Mouse (Mus musculus) heart, postnatal 14 days (tissue): ENCODE measurements at regions not wholly inside any gene's neighbourhood (a gene's known extent, or its start where the extent isn't known, plus 50 kb on each side); places are given as distances from the start of the nearest gene placed in this dataset.

Experiments
- DNase-seq, 2 experiments: peaks; one replicate each; pipeline ENCODE4 v3.0.0; 2021 to 2022
- intact Hi-C: fragments of 180-260 bp; cut with DNase I; formaldehyde crosslinking; loops from one replicate; pipeline ENCODE4 v1.15.1; 2025

DNA sequence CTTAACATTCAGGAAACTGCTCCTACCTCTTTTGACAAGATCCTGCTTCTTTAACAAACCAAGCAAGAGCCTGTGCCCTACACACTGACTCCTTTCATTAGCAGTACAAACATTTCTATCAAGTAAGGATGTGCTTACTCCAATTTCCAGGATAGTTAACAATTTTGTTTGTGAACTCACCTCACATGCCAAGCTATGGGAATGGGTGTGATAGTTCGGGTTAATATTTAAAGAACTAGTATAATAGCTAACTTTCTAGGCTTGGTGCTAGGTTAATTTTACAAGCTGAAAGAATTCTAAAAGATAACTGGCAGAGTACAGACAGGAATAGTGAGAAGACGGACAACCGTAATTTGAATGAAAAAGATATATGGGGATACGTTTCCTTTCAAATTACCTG, 437.2 kb upstream of the Klhl1 start:
- no peak for DNase-seq
- intact Hi-C loops, result no loop called here

DNA sequence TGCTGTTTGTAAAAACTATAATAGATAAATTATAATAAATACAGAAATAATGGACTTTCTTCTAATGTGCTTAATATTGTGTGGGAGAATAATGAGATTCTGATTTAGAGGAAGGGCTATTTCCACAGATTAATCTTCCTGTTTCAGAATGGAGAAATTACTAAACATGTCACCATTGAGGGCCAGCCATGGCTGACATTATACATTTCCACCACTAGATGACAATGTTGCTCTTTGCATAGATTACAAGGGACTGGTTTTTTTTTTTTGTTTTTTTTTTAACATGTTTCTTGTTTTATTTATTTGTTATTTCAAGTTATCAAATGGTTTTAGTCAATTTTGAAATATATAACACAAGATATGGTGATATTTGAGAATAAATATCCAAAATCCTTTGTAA, 435.6 kb upstream of the Klhl1 start:
- peak in 1 of 2 experiments; percentile 10 for DNase-seq
- intact Hi-C loops, result no loop called here

DNA sequence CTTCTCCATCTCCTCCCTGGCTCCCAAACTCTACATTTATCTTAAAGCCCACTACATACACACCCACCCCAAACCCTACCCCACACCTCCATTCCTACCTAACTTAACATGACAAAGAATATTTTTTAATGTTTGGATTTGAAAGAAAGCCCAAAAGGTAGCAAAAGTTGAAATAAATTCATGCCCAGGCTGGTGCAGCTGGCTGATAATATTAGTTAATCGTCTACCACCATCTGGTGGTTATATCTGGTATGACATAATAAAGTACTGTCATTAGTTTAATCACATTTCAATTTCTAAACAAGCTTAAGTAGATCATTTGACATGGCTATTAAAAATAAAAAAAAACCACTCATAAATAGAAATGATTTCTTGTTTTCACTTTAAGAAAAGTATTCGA, 389.8 kb upstream of the Klhl1 start:
- no peak for DNase-seq
- intact Hi-C loops, result loop anchor here (2.0 kb wide), 1 partner anchor 960 kb away; no protein-coding TSS in a partner anchor

DNA sequence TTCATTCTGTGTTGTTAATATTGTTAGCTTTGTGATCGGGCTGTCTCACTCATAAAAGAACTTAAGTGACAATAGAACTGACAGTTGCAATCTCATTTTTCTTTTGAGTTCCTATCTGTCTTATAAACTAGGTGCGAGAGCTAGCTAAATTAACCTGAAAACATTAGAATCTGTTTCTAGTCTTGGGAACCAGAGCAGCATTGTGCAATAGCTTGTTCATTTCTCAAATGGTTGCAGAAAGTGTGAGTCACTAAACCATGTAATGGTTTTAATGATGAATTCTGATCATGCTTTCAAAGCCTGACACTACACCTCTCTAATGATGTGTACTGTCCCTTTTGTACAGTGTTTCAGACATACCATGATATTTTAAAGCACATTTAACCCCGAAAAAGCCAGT, 360.8 kb upstream of the Klhl1 start:
- DNase-seq, result no peak
- intact Hi-C loops, result no loop called here

DNA sequence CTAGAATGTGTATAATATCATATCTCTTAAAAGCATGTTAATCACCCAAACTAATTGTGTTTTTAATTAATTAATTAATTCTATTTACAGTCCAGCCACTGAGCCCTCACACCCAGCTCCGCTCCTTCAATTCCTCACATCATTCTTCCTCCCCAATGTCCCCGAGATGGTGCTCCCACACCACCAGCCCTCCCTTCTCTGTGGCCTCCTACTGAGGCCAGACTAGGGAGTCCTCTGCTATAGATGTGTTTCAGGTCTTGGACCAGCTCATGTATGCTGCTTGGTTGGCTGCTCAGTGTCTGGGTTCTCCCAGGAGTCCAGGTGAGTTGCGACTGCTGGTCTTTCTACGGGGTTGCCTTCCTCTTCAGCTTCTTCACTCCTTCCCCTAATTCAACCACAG, 353.1 kb upstream of the Klhl1 start:
- intact Hi-C loops, result no loop called here
- DNase-seq, result no peak

DNA sequence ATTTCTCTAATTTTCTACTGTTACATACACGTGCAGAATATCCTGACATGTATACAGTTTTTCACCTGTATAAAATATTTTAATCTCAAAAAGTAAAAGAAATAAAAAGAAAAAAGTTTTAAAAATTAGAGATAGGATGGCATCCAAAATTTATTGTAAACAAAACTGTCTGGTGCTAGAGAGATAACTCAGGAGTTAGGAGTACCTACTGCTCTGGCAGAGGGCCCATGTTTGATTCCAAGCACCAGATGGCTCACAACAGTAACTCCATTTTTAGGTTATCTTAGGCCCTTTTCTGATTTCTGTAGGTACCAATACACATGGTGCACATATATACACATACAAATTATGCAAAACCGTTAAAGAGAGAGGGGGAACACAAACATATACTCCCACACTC, 320.0 kb upstream of the Klhl1 start:
- intact Hi-C loops, result no loop called here

DNA sequence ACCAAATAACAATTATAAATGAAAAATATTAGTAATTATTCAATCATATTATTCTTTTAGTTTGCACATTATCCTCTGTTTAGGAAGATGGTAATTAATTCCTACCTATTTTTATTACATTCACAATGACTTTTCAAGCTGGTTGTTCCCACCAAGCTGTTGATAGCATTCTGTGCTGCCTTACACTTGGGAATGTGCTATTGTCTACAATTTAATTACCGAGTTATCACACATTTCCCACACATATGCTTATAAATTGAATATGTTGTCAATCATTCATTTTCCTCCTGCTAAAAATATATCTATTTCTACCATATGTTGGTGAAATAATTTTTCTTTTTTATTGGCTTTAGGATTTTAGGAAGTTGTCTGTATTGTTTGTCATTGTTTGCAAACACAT, 306.2 kb upstream of the Klhl1 start:
- intact Hi-C loops, result no loop called here
- no peak for DNase-seq

More for the DNA sequence above, 320.0 kb upstream of the Klhl1 start:
- DNase-seq, result no peak

DNA sequence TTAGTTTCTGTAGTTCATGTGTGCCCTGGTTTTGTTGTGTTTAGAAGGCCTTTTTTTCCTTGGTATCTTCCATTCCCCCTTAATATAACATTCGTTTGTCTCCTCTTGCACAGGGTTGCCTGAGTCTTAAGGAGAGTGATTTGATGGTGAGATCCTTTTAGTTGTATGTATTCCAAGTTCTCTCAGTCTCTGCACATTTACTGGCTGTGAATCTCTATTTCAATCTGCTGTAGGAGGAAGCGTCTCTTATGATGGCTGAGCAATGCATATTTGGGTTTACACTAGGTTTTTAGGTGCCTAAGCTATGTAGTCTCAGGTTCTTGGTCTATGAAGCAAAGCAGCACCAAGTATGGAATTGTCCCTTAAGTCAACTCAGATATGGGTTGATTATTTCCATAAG, 296.8 kb upstream of the Klhl1 start:
- intact Hi-C loops, result no loop called here

DNA sequence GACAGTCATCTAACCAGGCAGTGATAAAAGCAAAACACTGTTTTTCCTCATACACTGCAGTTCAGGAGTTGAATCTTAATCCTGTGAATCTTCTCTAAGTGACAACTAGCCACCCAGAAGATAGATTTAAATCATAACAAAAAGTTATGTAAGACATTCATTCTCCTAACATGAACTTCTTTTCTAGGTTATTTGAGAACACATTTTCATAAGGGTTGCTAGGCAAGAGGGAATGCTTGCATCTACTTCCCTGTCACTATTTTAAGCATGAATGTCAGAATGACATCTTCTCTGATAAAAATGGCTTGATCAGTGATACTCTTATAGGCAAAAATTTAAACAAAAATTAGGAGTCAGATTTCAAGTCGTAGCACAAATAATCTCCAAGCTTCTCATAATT, 286.4 kb upstream of the Klhl1 start:
- intact Hi-C loops, result no loop called here
- no peak for DNase-seq

More for the DNA sequence above, 296.8 kb upstream of the Klhl1 start:
- DNase-seq, result no peak

DNA sequence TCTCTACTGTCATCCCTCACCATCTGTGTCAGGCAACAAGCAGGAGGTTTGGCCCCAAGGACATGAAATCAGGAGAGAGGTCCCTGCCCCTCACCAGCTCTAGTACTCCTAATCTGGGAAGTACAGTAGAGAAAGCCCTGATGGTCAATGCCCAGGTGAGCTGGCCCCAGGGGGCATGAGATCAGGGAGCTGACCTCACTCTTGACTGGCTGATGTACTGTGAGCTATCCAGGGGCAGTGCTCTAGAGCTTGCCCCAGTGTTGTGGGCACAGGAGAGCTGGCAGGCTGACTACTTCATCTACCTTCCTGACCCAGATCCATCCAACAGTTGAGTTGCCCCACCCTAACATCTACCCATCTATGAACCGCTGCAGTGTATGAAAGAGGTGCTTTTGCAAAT, 275.9 kb upstream of the Klhl1 start:
- intact Hi-C loops, result no loop called here

DNA sequence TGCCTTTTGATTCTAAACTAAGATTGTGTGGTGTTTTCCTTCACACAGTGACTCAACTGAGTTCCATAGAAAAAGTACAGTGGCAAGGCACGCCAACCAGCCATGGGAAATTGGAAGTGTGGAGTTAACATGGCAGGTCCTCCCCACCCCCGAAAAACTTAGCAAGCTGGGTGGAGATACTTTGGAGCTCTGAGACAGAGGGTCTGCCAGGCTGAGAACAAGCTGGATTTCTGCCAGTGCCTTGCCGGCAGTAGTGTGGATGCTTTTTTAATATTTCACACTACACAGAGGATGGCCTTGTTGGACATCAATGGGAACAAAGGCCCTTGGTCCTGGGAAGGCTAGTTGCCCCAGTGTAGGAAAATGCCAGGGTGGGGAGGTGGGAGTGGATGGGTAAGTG, 269.0 kb upstream of the Klhl1 start:
- intact Hi-C loops, result no loop called here
- no peak for DNase-seq

More for the DNA sequence above, 275.9 kb upstream of the Klhl1 start:
- no peak for DNase-seq

DNA sequence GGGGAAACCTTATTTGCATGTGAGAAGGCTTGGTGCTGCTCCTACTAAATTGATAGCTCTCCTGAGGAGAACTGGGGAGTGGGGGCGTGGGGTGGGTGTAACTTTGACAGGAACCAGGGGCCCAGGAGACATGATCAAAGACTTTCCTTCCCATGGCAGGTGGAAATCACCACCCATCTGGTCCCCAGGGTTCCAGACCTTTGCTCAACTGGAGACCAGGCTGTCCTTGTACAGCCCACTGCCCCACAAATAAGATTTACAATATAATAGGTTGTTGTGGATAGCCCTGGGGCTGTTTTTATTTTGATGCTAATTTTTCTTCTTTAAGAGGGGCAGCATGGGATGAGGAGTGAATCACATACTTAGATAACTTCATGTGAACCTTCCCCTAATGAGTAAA, 268.4 kb upstream of the Klhl1 start:
- intact Hi-C loops, result no loop called here
- DNase-seq, result no peak

DNA sequence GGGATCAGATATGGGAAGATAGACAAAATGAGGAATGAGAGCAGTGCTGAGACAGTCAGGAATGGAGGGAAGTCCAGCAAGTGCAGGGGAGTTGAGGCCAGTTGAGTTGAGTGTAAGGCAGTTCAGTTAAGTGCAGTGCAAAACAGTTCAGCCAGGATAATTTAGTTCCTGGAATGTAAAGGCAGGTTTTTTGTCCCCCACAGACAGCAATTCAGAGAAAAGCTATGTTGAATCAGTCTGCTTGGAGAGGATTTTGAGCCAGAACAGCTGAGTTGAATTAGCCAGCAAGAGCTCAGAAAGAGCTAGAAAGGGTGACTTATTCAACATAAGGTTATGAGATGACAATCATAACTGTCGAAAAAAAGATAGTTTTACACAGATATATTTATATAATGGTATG, 256.9 kb upstream of the Klhl1 start:
- DNase-seq, result no peak
- intact Hi-C loops, result no loop called here

DNA sequence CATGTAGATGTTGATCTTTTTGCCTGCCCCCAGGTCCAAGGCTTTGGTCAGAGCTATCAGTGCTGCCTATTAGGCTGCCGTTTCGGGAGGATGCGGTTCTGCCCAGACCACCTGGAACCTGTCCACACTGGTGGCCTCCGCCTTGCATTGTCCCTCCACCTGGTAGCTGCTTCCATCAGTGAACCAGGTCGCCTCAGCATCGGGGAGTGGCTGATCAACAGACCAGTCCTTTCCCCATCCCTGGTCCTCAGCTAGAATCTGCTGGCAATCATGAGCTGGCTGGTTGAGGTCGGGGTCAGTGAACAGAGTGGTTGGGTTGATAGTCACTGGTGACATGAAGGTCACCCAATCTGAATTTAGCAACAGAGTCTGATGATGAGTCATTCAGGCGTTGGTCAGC, 241.7 kb upstream of the Klhl1 start:
- intact Hi-C loops, result no loop called here
- DNase-seq, result no peak

DNA sequence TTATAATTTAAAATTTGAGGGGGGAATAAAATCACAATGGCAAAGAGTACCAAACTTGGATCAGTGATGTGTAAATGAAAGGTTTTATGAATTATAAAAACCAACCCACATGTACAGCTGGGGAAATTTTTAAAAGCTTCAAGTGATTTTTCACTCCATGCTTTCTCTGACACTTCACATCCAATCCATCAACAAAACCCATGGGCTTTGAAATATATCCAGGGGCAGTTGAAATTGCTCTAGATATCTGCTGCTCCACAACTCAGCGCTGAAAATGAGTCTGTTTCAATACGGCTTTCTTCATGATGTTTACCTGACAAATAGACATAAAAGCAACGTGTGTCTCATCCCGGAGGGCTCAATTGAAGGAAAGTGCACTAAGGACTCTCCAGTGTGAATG, 214.3 kb upstream of the Klhl1 start:
- intact Hi-C loops, result no loop called here
- no peak for DNase-seq

DNA sequence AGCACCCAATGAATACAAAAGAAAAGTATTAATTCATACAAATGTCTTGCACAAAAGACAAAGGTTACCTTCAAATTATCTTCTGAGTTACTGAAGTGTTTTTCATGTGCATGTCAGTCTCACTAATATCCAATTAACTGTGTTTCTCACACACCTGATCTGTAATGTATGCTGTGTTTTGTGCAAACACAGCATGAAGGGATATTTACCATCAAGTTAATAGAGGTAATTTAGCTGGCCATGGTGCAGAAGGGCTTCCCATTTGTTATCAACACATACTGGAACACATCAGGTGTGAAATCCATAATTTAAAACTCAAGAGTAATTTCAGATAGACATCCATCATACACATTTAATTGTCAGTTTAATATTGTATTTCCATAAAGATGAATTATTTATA, 178.2 kb upstream of the Klhl1 start:
- DNase-seq, result no peak
- intact Hi-C loops, result no loop called here

DNA sequence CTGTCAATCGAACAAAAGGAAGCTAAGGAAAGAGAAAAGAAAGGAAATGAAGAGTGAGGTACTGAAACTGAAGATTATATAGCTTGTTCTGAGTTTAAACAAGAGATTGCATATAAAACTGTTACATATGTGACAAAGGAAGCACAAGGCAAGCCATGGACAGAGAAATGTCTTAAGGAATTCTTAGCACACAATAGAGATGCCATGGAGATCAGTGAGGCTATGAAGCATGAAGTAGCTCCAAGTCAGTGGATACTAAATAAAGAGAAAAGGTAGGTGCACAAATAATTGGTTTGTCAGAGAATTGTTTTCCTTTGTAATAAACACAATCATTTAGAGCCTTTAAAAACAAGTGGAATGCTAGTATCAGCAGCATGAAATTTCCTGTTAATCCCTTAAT, 172.0 kb upstream of the Klhl1 start:
- intact Hi-C loops, result no loop called here
- no peak for DNase-seq

DNA sequence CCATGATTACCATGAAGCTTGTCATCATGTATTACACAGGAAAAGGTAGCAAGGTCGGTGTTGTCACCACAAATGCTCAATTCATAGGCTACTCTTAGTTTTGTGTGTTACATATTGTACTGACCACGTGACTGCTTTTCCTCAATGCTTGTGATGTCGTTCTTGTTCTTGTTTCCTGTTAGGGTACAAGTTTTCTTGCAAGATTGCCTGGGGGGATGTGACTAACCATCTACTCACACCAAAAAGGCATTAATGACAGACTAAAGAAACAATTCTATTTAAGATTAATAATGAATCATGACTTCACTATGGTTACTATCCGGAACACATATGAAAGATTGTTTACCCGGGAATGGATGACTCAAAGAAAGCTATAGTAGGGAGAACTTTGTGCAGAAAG, 165.0 kb upstream of the Klhl1 start:
- DNase-seq, result no peak
- intact Hi-C loops, result no loop called here

DNA sequence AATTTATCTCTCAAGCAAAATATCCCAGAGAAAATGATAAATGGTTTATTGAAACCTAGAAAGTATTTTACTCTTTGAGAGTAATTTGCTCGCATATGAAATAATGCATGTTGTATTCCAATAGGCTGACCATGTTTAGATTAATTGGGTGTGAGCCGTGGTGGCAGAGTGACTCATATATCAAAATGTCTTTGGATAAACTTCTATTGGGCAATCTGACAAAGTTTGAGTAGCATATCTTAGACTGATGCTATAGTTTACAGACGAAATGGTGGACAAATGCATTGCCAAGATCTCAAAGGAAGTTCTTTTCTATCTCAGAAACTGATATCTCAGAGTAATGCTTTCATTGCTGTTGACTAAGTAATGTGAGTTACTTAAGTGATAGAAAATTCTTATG, 162.8 kb upstream of the Klhl1 start:
- intact Hi-C loops, result no loop called here

DNA sequence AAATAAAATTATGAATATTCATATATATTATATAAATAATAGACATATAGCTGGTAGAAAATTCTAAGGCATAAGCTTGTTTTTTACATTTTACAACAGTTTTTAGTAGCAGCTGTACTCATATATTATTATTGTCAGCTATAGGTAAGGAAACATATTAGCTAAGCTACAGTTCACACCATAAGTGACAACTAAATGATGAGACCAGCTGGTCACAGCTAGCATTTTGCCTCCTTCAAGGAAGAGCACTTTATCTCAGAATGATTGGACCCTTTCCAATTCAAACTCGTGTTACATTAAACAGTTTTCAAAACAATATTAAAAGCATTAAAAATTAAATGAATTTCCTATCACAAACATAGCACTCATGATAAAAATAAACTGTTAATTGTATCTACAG, 157.3 kb upstream of the Klhl1 start:
- DNase-seq, result no peak
- intact Hi-C loops, result no loop called here

More for the DNA sequence above, 162.8 kb upstream of the Klhl1 start:
- DNase-seq, result no peak

DNA sequence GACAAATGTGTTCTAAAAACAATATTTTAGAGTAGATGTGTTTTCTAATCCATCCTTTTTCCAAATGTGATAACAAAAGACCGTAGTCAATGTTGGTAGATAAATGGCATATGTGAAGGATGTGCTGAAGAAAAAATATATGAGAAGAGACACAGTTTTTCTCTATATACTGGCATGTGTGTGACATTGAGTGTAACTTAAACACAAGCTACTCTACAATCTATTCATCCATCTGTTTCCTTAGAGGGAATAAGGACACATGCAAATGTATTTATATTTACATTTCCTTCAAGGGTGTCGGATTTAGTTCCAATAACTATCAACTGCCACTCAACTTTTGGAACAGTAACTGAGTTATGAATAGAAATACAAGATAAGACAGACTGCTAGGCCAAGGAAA, 149.7 kb upstream of the Klhl1 start:
- intact Hi-C loops, result no loop called here
- no peak for DNase-seq

DNA sequence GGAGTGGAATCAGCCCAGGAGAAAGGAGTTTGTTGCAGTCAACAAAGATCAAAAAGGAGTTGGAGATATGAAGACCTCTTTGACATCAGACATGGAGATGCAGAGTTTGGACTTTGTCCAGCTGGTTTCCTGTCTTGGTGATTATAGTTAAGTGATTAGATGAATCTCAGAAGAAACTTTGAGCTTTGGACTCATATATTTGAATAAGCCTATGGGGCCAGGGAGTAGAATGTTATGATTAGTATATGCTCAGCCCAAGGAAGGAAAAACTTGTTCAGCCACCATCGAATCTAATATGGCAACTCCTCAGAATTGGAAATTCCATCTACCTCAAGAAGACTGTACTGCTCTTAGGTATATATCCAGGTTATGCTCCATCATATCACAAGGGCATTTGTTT, 137.6 kb upstream of the Klhl1 start:
- DNase-seq, result no peak
- intact Hi-C loops, result no loop called here

DNA sequence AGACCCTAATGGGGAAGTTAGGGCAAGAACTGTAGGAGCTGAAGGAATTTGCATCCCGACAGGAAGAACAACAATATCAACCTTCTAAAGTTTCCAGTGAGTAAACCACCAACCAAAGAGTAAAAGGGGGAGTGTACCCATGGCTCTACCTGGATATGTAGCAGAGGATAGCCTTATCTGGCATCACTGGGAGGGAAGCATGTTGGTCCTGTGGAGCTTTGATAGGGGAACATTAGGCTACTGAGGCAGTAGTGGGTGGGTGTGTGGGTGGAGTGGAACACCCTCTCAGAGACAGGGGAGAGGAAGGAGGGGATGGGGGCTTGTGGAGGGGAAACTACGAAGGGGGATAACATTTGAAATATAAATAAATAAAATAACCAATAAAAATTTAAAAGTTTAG, 111.4 kb upstream of the Klhl1 start:
- DNase-seq, result no peak
- intact Hi-C loops, result no loop called here

DNA sequence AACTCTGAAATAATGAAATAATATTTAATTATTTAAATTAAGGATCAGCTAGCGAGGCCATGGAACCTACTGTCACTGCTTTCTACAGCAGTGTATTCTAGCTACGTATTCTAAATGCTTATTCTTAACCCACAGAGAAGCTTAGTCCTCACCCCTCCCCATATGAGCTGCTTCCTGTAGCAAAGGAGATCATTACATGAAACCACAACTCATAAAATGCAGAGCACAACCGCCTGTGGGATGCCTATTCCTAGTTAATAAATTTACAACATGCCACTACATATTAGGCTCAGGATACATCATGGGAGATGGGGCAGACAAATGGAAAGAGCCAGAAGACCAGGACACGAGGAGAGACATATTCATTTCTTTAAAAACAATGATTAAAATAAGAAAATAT, 87.8 kb upstream of the Klhl1 start:
- DNase-seq, result no peak
- intact Hi-C loops, result no loop called here
